Mouse (Mus musculus) lung, adult 18-20 months (tissue): Measurements from ENCODE around the gene Mex3b.

Source experiments
- DNase-seq, 2 experiments: peaks; one replicate each; pipeline ENCODE4 v3.0.0; 2022; ENCODE audit warnings: mixed read lengths in 2 of 2

The Mex3b gene

GRCm38 (mm10) chr7:82866486-82867270, 455 bp upstream of the Mex3b start:
- DNase-seq, result peak; percentile 96

GRCm38 (mm10) chr7:82868309-82869230, 1.4 kb downstream of the Mex3b start:
- peak; percentile 14 to 17 for DNase-seq

- DNase-seq, result peak; percentile 26 to 34
These were observed 2.4 kb downstream of the Mex3b start for GRCm38 (mm10) chr7:82869231-82870147.

- no peak for DNase-seq
These were observed 3.0 kb downstream of the Mex3b start for GRCm38 (mm10) chr7:82870148-82870513.

- DNase-seq, result no peak
These were observed 9.4 kb downstream of the Mex3b start for GRCm38 (mm10) chr7:82876551-82876950.

GRCm38 (mm10) chr7:82880016-82880415, 12.9 kb downstream of the Mex3b start:
- no peak for DNase-seq

- no peak for DNase-seq
These were observed 13.6 kb downstream of the Mex3b start for GRCm38 (mm10) chr7:82880700-82881099.

- no peak for DNase-seq
These were observed 23.3 kb downstream of the Mex3b start for GRCm38 (mm10) chr7:82890317-82890850.

- no peak for DNase-seq
These were observed 23.9 kb downstream of the Mex3b start for GRCm38 (mm10) chr7:82890875-82891515.

- DNase-seq, result no peak
These were observed 27.2 kb downstream of the Mex3b start for GRCm38 (mm10) chr7:82894366-82894765.

- no peak for DNase-seq
These were observed 28.5 kb downstream of the Mex3b start for GRCm38 (mm10) chr7:82895606-82896005.

- DNase-seq, result no peak
These were observed 29.6 kb downstream of the Mex3b start for GRCm38 (mm10) chr7:82896750-82897149.

GRCm38 (mm10) chr7:82899459-82900297, 32.5 kb downstream of the Mex3b start:
- no peak for DNase-seq

GRCm38 (mm10) chr7:82903006-82903405, 35.9 kb downstream of the Mex3b start:
- no peak for DNase-seq

GRCm38 (mm10) chr7:82905527-82905926, 38.4 kb downstream of the Mex3b start:
- DNase-seq, result peak; percentile 4 to 17

GRCm38 (mm10) chr7:82907081-82907480, 39.9 kb downstream of the Mex3b start:
- no peak for DNase-seq

GRCm38 (mm10) chr7:82910536-82911384, 43.6 kb downstream of the Mex3b start:
- no peak for DNase-seq

- no peak for DNase-seq
These were observed 44.4 kb downstream of the Mex3b start for GRCm38 (mm10) chr7:82911501-82911900.

- DNase-seq, result no peak
These were observed 47.2 kb downstream of the Mex3b start for GRCm38 (mm10) chr7:82914297-82914696.
